Mouse (Mus musculus): ENCODE measurements around the gene Lnx1.

Gene Lnx1

GRCm38 (mm10) chr5:74703741-74704459, 1.2 kb upstream of the Lnx1 start:
- in situ Hi-C loops (cut with MboI; ENCODE audit: low pct_unique_long_range_greater_than_20kb in 1 of 2, low sequenced_read_pairs in 2 of 2, unreplicated experiment in 1 of 2), result no loop called here

GRCm38 (mm10) chr5:74700918-74701317, 1.8 kb downstream of the Lnx1 start:
- in situ Hi-C loops (cut with MboI; ENCODE audit: low pct_unique_long_range_greater_than_20kb in 1 of 2, low sequenced_read_pairs in 2 of 2, unreplicated experiment in 1 of 2), result no loop called here

- in situ Hi-C loops (cut with MboI; ENCODE audit: low pct_unique_long_range_greater_than_20kb in 1 of 2, low sequenced_read_pairs in 2 of 2, unreplicated experiment in 1 of 2), result no loop called here
These were observed 3.0 kb downstream of the Lnx1 start for GRCm38 (mm10) chr5:74699673-74700072.

GRCm38 (mm10) chr5:74697534-74697933, 5.2 kb downstream of the Lnx1 start:
- in situ Hi-C loops (cut with MboI; ENCODE audit: low pct_unique_long_range_greater_than_20kb in 1 of 2, low sequenced_read_pairs in 2 of 2, unreplicated experiment in 1 of 2), result no loop called here

GRCm38 (mm10) chr5:74694390-74694801, 8.3 kb downstream of the Lnx1 start:
- in situ Hi-C loops (cut with MboI; ENCODE audit: low pct_unique_long_range_greater_than_20kb in 1 of 2, low sequenced_read_pairs in 2 of 2, unreplicated experiment in 1 of 2), result no loop called here

- in situ Hi-C loops (cut with MboI; ENCODE audit: low pct_unique_long_range_greater_than_20kb in 1 of 2, low sequenced_read_pairs in 2 of 2, unreplicated experiment in 1 of 2), result no loop called here
These were observed 8.9 kb downstream of the Lnx1 start for GRCm38 (mm10) chr5:74693836-74694235.

GRCm38 (mm10) chr5:74692411-74693090, 10.2 kb downstream of the Lnx1 start:
- in situ Hi-C loops (cut with MboI; ENCODE audit: low pct_unique_long_range_greater_than_20kb in 1 of 2, low sequenced_read_pairs in 2 of 2, unreplicated experiment in 1 of 2), result no loop called here

- in situ Hi-C loops (cut with MboI; ENCODE audit: low pct_unique_long_range_greater_than_20kb in 1 of 2, low sequenced_read_pairs in 2 of 2, unreplicated experiment in 1 of 2), result no loop called here
These were observed 13.9 kb downstream of the Lnx1 start for GRCm38 (mm10) chr5:74688822-74689221.

- in situ Hi-C loops (cut with MboI; ENCODE audit: low pct_unique_long_range_greater_than_20kb in 1 of 2, low sequenced_read_pairs in 2 of 2, unreplicated experiment in 1 of 2), result no loop called here
These were observed 17.8 kb downstream of the Lnx1 start for GRCm38 (mm10) chr5:74684944-74685343.

GRCm38 (mm10) chr5:74683832-74684231, 18.9 kb downstream of the Lnx1 start:
- in situ Hi-C loops (cut with MboI; ENCODE audit: low pct_unique_long_range_greater_than_20kb in 1 of 2, low sequenced_read_pairs in 2 of 2, unreplicated experiment in 1 of 2), result no loop called here

- in situ Hi-C loops (cut with MboI; ENCODE audit: low pct_unique_long_range_greater_than_20kb in 1 of 2, low sequenced_read_pairs in 2 of 2, unreplicated experiment in 1 of 2), result no loop called here
These were observed 20.0 kb downstream of the Lnx1 start for GRCm38 (mm10) chr5:74682735-74683134.

GRCm38 (mm10) chr5:74679631-74680030, 23.1 kb downstream of the Lnx1 start:
- in situ Hi-C loops (cut with MboI; ENCODE audit: low pct_unique_long_range_greater_than_20kb in 1 of 2, low sequenced_read_pairs in 2 of 2, unreplicated experiment in 1 of 2), result no loop called here

- in situ Hi-C loops (cut with MboI; ENCODE audit: low pct_unique_long_range_greater_than_20kb in 1 of 2, low sequenced_read_pairs in 2 of 2, unreplicated experiment in 1 of 2), result no loop called here
These were observed 24.0 kb downstream of the Lnx1 start for GRCm38 (mm10) chr5:74678693-74679092.

GRCm38 (mm10) chr5:74677399-74678338, 25.0 kb downstream of the Lnx1 start:
- in situ Hi-C loops (cut with MboI; ENCODE audit: low pct_unique_long_range_greater_than_20kb in 1 of 2, low sequenced_read_pairs in 2 of 2, unreplicated experiment in 1 of 2), result no loop called here

- in situ Hi-C loops (cut with MboI; ENCODE audit: low pct_unique_long_range_greater_than_20kb in 1 of 2, low sequenced_read_pairs in 2 of 2, unreplicated experiment in 1 of 2), result no loop called here
These were observed 30.2 kb downstream of the Lnx1 start for GRCm38 (mm10) chr5:74672556-74672955.

GRCm38 (mm10) chr5:74670877-74671276, 31.8 kb downstream of the Lnx1 start:
- in situ Hi-C loops (cut with MboI; ENCODE audit: low pct_unique_long_range_greater_than_20kb in 1 of 2, low sequenced_read_pairs in 2 of 2, unreplicated experiment in 1 of 2), result no loop called here

GRCm38 (mm10) chr5:74669925-74670324, 32.8 kb downstream of the Lnx1 start:
- in situ Hi-C loops (cut with MboI; ENCODE audit: low pct_unique_long_range_greater_than_20kb in 1 of 2, low sequenced_read_pairs in 2 of 2, unreplicated experiment in 1 of 2), result no loop called here

- in situ Hi-C loops (cut with MboI; ENCODE audit: low pct_unique_long_range_greater_than_20kb in 1 of 2, low sequenced_read_pairs in 2 of 2, unreplicated experiment in 1 of 2), result no loop called here
These were observed 33.8 kb downstream of the Lnx1 start for GRCm38 (mm10) chr5:74668956-74669355.

GRCm38 (mm10) chr5:74662618-74663017, 40.1 kb downstream of the Lnx1 start:
- in situ Hi-C loops (cut with MboI; ENCODE audit: low pct_unique_long_range_greater_than_20kb in 1 of 2, low sequenced_read_pairs in 2 of 2, unreplicated experiment in 1 of 2), result no loop called here

Measured in mouse embryonic stem cell (cell line).